In the genomic region with DNA sequence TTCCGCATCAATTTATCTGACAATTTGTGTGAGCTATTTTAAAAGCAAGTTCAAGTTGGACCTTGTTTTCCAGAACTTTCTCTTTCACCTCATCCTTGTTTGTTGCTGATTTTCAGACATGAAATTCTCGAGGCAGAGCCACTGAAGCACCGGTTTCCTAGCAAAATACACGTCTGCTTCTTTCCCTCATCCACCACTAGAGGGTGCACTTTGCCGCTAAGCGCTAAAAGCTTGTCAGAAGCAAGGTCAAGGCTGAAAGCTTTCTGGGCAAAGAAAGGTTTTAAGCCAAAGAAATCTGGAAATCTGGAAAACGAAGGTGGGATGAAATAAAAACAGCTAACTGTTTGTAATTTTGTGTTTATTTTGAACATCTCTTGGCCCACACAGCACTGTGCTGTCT, we compare ENCODE assay signal across 8 mouse cellular contexts. TPM values are rescaled to one million over a fixed set of nuclear protein-coding genes. Genes with fewer than 3 reads are reported as not detected.
DNase-seq lines count a peak whose midpoint lies in the region; ATAC-seq lines count a peak whose summit lies in the region.

No protein-coding gene starts in this region.

- DNase-seq in forebrain, embryonic 11.5 days (ENCODE audit: low spot score), result peak; percentile 85
- peak; percentile 71 for DNase-seq in Muller cell, postnatal 12 days (ENCODE audit: inconsistent ontology term)
- DNase-seq in cerebellum, adult 9-10 months, result peak; percentile 83
- DNase-seq in gastrocnemius, postnatal 25 days, result peak; percentile 44
- peak; percentile 66 for DNase-seq in layer of hippocampus, adult 9-11 months
- DNase-seq in spleen, postnatal 4 days (ENCODE audit: low spot score in 2 of 2), result peak; percentile 70 to 85

- 7% methylated on average over 7 of the region's 7 CpGs for WGBS in forebrain, embryonic 11.5 days
- WGBS in forebrain, embryonic 13.5 days, result 7% methylated on average over 7 of the region's 7 CpGs

- no peak overlapping the region for H3K27ac ChIP-seq in forebrain, embryonic 11.5 days (ENCODE audit: low read depth, low read length)
- no peak overlapping the region for H3K27ac ChIP-seq in forebrain, embryonic 13.5 days

- no peaks in the 10 kb centered on the region for H3K36me3 ChIP-seq in forebrain, embryonic 11.5 days (ENCODE audit: control insufficient read depth, insufficient read depth, low read length)
- no peaks in the 10 kb centered on the region for H3K36me3 ChIP-seq in forebrain, embryonic 13.5 days (ENCODE audit: poor library complexity, severe bottlenecking)

- no peak for ATAC-seq in forebrain, embryonic 11.5 days (replicated peaks; ENCODE audit: low FRiP score)
- no peak for ATAC-seq in forebrain, embryonic 13.5 days
- peak; percentile 71; the same call in 1 of the 2 replicates for ATAC-seq in megakaryocyte, adult 5-6 weeks (ENCODE audit: poor library complexity, severe bottlenecking)

- peaks cover 3% of the 10 kb centered on the region for H3K27me3 ChIP-seq in forebrain, embryonic 11.5 days (ENCODE audit: control insufficient read depth, insufficient read depth, low read length)
- H3K27me3 ChIP-seq in forebrain, embryonic 13.5 days, result peaks cover 21% of the 10 kb centered on the region

- no peak overlapping the region for H3K9ac ChIP-seq in forebrain, embryonic 11.5 days (ENCODE audit: low read length)
- no peak overlapping the region for H3K9ac ChIP-seq in forebrain, embryonic 13.5 days

- H3K9me3 ChIP-seq in forebrain, embryonic 11.5 days (ENCODE audit: control insufficient read depth, low read length), result no peaks in the 10 kb centered on the region
- no peaks in the 10 kb centered on the region for H3K9me3 ChIP-seq in forebrain, embryonic 13.5 days (replicated peaks)

- peaks cover 2% of the 10 kb centered on the region; the same call in 1 of the 2 replicates for H3K4me1 ChIP-seq in forebrain, embryonic 11.5 days (replicated peaks; ENCODE audit: control insufficient read depth, insufficient read depth, low read length)
- H3K4me1 ChIP-seq in forebrain, embryonic 13.5 days, result peaks cover 10% of the 10 kb centered on the region; the same call in 1 of the 2 replicates

- no peak overlapping the region for H3K4me2 ChIP-seq in forebrain, embryonic 11.5 days (ENCODE audit: low read depth, low read length, severe bottlenecking)
- no peak overlapping the region for H3K4me2 ChIP-seq in forebrain, embryonic 13.5 days

- H3K4me3 ChIP-seq in forebrain, embryonic 11.5 days (ENCODE audit: low read depth, low read length), result no peak overlapping the region
- no peak overlapping the region for H3K4me3 ChIP-seq in forebrain, embryonic 13.5 days

RNA-seq across cellular contexts. Expression of gene Ube2t, which starts 27.0 kb away (rescaled TPM):
- 53.4 and 56.5 TPM in 2 replicates for polyA plus RNA-seq in forebrain, embryonic 11.5 days (2014; fragmentation: Nextera tagmentation; extraction: Ambion mirVana)
- polyA plus RNA-seq in forebrain, embryonic 13.5 days (2015; fragmentation: Nextera tagmentation; extraction: Ambion mirVana), result 46.6 and 48.6 TPM in 2 replicates
- total RNA-seq in gastrocnemius, postnatal 25 days (2021), result 1 to 10 TPM; 6.5 to 8.7 TPM
- total RNA-seq in megakaryocyte, adult 5-6 weeks (2015), result 49.0 and 58.0 TPM in 2 replicates
- total RNA-seq in megakaryocyte, adult 5-6 weeks (2017), result 15.6 and 16.3 TPM in 2 replicates

RNA-seq across cellular contexts. Expression of gene Ppp1r12b, which starts 33.6 kb away (rescaled TPM):
- polyA plus RNA-seq in forebrain, embryonic 11.5 days (2014; fragmentation: Nextera tagmentation; extraction: Ambion mirVana), result 12.2 and 14.0 TPM in 2 replicates
- 11.2 and 12.0 TPM in 2 replicates for polyA plus RNA-seq in forebrain, embryonic 13.5 days (2015; fragmentation: Nextera tagmentation; extraction: Ambion mirVana)
- 100 to 1,000 TPM; 193 to 200 TPM for total RNA-seq in gastrocnemius, postnatal 25 days (2021)
- 3.7 and 5.0 TPM in 2 replicates for total RNA-seq in megakaryocyte, adult 5-6 weeks (2015)
- total RNA-seq in megakaryocyte, adult 5-6 weeks (2017), result 4.4 and 4.6 TPM in 2 replicates

Comparison
In these comparisons a context has a peak if more than half of its experiments do, and no peak if none do; other contexts are left out.
1. RNA of gene Ppp1r12b, which starts 33.6 kb away (total RNA-seq): 193 to 200 TPM in gastrocnemius, postnatal 25 days; 3.7 to 5.0 TPM in megakaryocyte, adult 5-6 weeks; every median in the first group is over 10 times any median in the second.
2. Peak in every context shown above with its lines, with median percentiles within 50 percentile points of each other: DNase-seq.